Mouse (Mus musculus): ENCODE data around the gene D1Pas1. TPM values are rescaled to one million over a fixed set of nuclear protein-coding genes. Genes with fewer than 3 reads are reported as not detected.

Gene D1Pas1
- total RNA-seq, 2 experiments from 2014 or later, result 0.08 TPM; not detected in 1

DNA sequence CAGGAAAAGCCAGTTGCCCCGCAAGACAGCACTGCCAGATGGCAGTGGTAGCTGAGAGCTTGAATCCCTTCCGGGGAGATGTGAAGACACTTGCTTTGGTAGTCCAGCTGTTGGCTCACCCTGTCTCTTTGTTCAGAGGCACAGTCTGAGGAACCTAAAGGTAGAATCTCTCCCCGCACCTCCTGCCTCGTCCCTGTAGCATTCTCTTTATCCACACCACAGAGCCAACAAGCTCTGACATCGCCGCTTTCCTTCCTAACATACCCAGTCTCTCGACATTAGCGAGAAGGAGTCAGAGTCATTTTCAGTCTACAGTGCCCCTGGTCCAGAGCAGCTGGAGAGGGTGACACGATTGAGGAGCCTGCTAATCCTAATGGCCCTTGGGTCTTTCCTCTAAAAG lies 18.9 kb downstream of the D1Pas1 start:
- DNase-seq (ENCODE audit: low spot score in 2 of 2), result no peak

DNA sequence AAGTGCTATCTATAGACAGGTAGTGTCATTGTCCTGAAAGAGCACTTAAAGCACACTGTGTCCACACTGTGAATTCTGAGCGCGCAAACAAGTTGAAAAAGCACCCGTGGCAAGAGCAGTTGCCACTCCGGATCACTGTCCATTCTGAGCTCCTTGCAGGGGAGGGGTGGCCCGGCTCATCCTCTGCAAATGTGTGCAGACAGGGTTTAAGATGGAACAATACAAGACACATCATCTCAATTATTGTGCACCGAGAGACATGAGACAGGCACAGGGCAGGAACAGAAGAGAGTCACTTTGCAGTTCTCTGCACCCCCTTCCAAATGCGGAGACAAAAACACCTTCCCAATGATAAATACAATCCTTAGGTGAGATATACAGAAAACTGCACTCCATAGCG lies 19.3 kb downstream of the D1Pas1 start:
- no peak for DNase-seq (ENCODE audit: low spot score in 2 of 2)

DNA sequence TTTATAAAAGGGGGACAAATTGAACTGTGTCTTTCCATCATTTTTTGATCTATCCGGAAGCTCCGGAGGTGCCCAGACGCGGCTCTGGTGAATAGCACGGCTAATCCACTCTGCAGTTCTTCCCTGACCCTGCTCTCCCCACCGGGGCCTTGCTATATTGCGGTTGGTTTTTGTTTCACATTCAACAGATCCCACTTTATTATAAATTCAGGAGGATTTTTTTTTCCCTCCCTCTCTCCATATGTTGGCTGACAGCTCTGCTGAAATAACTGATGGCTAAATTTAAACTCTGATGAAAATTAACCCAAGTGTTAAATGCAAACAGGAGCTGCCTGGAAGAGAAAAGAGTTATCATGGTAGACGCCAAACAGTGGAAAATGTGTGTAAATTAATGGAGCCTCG lies 21.1 kb downstream of the D1Pas1 start:
- DNase-seq (ENCODE audit: low spot score in 2 of 2), result no peak

DNA sequence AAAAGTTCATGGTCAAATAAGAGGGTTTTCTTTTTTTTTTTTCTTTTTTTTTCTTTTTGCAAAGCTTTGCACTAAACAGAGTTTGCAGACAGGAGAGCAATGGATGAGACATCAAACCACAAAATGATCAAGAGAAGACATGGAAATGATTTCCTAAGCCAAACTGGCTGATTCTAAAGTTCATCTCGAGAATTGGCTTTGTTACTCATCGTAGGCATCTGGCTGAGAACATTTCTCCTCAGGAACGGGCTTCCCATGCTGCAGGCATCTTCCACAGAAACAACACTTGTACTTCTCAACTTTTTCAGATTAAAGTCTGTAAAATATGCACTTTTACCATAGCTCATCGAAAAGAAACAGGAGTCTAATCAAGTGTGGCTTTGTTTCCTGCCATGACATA lies 21.6 kb downstream of the D1Pas1 start:
- no peak for DNase-seq (ENCODE audit: low spot score in 2 of 2)

DNA sequence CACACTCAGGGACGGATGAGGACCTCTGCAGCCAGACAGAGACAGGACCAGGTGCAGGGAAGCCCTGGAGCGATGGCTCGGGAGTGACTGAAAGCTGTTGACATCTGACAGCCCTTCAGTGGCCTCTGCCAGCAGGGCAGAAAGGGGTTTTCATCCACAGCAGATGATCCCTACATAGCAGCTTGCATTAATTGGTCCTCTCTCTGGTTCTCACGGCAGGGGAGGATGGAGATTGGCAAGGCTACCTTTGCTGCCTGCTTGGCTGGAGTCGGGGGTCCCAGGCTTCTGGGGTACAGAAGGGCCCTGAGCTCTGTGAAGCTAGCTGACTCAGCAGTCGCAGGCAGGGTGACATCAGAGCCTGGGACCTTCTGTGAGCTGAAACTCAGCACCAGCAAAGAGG lies 24.3 kb downstream of the D1Pas1 start:
- no peak for DNase-seq (ENCODE audit: low spot score in 2 of 2)

DNA sequence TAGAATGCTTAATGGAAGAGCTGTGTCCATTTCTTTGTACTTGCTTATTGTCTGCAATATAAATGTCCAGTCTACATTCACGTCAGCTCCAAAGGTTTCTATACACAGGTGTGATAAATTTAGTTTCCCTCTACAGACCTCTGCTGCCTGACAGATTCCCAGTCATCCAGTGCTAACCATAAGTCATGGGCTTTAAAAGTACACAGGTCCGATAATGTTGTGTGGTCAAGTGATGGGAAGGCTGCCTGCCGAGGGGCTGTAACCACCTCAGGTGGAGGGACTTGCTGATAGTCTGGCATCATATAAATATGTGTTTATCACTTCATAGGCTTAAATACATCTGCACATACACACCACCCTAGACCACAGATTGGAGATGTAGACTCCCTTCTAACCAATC lies 24.9 kb downstream of the D1Pas1 start:
- DNase-seq (ENCODE audit: low spot score in 2 of 2), result no peak

DNA sequence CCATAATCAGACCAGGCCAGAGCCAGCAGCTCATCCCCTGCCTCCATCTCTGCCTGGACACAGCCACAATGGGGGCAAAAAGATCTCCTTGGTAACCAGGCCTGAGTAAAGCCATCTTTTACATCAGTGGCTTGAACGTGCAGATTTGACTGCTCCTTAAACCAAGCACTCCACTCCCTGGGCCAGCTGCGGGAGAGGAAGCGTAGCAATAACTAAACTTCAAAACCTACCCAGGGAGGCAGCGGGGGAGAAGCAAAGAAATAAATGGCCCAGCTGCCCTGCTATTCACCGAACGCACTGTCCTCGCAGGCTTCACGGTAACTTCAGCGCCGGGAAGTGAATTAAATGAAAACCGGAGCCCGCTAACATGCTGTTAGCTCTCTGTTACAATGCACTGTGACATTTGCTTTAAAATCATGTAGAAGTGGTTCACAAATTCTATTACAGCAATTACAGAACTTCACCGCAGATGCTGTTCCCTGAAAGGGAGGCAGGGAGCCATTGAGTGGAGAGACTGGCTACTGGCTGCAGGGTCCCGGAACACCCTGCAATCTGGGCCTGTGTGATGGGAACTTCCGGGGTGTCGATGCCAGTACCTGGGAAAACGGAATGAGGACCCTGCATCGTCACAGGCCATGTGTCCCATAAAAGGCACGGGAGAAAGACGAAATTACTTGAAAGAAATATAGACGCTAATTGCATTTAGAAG lies 30.5 kb downstream of the D1Pas1 start:
- no peak for DNase-seq (ENCODE audit: low spot score in 2 of 2)

DNA sequence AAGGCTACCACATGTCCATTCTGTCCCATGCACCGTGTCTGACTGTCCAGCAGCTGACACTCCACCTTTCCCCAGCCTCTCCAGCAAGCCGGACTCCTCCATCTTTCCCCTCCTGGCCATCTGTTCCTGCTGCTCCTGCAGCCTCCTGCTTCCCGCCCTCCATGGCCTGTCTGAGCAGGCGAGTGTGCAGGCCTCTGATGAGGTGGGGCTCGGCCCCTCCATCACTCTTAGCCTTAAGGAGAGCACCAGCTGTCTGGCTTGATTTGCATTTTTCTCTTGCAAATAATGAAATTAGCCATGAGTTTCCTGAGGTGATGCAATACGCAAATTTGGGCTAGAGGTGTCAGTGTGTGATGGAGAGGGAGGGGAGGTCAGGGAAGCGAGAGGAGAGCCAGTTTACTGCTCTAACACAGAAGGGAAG lies 36.2 kb downstream of the D1Pas1 start:
- no peak for DNase-seq (ENCODE audit: low spot score in 2 of 2)

DNA sequence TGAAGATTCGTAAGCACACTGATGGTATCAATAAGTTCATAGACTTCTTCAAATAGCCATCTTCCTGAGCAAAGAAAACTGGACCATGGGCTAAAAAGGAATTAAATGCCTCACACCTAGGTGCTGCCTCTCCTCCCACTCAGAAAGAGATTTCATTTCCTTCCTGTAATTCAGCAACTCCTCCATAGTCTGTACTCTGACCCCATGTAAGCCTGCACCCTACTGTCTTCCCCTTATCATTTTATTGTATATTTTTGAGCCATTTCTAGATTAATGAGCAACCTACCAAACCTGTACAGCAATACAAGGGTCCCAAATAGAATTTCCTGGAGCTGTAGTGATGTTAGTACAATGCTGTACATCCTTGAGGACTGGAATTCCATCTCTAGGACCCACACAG lies 37.1 kb downstream of the D1Pas1 start:
- DNase-seq (ENCODE audit: low spot score in 2 of 2), result no peak

DNA sequence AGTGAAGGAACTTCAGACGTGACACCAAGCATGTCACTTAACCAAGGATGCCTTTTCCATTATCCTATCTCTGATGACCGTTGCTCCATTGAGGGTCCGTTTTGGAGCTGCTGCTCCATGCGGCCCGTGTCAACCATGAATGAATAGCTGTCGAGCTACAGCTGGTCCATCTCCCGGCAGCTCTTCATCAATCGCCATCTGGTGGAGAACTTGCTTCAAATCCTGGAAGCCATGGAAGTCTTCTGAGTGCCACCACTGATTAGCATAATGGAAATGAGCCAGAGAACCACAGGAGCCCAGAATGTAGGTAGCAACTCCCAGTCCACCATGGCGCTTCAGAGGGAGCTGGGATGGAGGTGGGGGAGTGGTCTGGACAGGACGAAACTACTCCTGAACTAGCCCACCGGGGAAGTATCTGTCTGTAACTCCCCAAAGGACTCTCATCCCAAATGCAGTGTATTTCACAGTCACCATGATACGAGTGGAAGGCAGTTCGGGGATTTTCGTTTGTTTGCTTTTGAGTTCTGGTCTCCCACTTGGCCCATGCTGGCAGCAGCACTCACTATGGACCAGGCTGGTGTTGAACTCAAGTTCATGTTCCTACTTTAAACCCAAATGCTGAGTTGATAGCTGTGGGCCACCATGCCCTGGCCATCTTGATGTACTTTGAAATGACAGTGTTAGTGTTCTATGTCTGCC lies 39.2 kb downstream of the D1Pas1 start:
- no peak for DNase-seq (ENCODE audit: low spot score in 2 of 2)

DNA sequence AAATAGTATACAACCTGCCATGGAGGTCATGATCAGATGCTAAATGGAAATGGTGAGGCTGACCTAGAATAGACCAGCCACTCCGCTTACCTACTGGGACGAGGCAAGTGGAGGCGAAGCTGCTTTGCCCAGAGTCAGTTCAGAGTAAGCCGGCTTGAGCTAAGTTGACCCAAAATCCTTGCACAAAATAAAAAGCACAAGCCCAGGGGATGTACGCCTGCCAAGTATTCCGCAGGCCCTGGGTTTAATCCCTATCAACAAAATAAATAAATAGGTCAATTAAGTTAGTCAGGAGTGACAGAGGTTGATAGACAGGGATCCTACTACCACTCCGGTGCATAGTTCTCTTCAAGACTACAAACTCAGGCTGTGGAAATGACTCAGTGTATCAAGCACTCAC lies 41.0 kb downstream of the D1Pas1 start:
- no peak for DNase-seq (ENCODE audit: low spot score in 2 of 2)

DNA sequence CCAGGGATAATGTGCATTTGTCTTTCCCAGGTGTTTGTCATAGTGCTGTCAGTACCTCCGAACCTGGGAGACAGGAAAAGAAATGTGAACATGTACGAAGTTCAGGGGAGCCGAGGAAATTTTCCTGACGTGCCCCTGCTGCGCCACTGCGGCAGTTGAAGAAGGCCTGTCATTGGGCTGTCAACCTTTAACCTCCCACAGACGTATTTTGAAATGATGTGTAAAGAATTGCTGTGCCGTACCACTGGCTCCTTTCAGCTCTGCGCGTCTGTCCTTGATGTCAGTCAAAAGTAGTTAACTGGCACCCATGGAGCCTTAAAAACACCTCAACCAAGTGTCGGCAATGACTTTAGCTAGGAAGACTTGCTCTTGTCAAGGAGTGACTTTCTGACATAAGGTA lies 42.9 kb downstream of the D1Pas1 start:
- no peak for DNase-seq (ENCODE audit: low spot score in 2 of 2)

DNA sequence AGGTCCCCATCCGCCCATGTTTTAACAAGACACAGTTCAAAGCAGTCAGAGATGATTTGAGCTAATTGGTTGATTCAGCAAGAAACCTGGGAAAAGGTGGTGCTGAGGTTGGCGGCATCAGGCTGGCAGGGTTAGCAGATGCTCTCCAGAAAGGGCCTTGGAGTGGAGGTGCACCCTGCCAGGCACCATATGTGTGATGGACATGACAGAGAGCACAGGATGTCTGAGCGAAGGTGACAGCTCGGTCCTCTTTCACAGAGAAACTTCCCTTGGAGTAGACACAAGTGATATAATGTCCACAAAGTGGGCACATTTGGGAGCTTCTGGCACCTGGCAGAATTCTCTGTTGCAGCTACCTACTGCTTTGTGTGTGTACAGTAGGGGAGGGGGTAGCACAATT lies 44.4 kb downstream of the D1Pas1 start:
- no peak for DNase-seq (ENCODE audit: low spot score in 2 of 2)

DNA sequence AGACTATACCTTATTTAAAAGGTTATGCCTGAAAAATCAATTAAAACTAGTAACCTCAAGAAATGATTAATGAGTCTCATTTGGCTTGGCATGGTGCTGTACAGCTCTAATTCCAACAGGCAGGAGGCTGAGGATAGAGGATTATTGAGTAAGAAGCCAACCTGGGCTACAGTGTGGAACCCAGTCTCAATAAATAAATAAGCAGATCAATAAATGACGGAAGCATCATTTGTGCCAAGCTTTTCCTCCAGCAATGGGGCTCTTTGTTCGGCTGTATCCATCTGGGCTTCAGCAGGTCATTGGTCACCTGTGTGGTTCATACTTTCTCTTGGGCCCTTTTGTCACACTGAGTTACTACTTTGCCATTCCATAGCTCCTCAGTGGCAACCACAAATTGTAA lies 46.9 kb downstream of the D1Pas1 start:
- DNase-seq (ENCODE audit: low spot score in 2 of 2), result no peak

DNA sequence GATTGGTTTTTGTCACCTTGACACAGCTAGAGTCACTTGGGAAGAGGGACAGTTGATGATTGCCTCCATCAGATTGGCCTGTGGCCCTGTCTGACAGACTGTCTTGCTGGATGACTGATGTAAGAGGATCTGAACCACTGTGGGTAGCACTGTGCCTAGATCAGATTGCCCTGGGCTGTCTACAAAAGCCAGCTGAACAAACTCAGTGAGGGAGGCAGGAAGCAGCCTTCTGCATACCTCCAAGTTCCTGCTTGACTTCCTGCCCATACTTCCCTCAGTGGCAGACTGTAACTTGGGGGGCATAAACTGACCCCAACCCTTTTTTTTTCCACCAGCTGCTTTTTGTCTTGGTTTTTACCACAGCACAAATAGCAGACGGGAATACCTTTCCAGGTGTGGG lies 48.5 kb downstream of the D1Pas1 start:
- DNase-seq (ENCODE audit: low spot score in 2 of 2), result no peak

DNA sequence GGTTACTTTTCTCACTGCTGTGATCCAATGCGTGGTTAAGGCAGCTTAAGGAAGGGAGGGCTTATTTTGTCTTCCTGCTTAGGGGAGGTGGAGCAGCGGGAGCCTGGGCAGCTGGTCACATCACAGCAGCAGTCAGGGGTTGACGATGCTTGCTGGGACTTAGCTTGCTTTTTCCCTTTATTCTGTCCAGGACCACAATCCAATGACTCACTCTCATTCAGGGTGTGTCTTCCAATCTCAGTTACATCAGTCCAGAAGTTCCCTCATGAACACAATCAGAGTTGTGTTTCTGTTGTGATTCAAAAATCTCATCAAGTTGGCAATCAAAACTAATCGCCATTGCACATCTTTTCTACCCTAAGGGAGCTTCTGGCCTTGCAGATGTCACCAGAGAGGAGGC lies 48.9 kb downstream of the D1Pas1 start:
- DNase-seq (ENCODE audit: low spot score in 2 of 2), result no peak

DNA sequence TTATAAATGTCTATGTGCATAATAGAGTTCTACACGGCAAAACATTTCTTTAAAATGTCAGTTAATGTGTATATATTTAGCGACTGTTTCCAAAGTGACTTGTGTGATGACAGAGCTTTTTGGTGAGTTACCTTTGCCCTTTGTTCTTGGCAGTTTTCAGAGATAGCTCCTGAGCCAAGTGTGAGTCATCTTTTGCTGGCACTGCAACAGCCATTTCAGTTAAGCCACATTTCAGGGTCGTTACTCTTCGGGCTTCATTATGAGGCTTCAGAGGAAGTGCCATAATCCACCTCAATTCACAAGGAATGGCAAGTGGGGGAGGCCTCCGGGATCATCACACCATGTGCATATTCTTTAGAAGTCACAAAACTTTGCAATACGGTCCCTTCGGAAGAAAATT lies 52.8 kb downstream of the D1Pas1 start:
- no peak for DNase-seq (ENCODE audit: low spot score in 2 of 2)

Other genes starting within 250 kb of the D1Pas1 start
- 10 to 100 TPM; 33.0 to 34.6 TPM for gene Rrp15, start 218.1 kb upstream of the D1Pas1 start, total RNA-seq (2021)
- gene Spata17, start 248.0 kb downstream of the D1Pas1 start, total RNA-seq (2021), result under 1 TPM in 1 of 2 experiments, not detected in 1; 0.62 TPM
- gene Gpatch2, start 248.1 kb downstream of the D1Pas1 start, total RNA-seq (2021), result 10 to 100 TPM; 26.8 to 32.8 TPM

All from adrenal gland, postnatal 4 days (tissue).